Mouse (Mus musculus): ENCODE data around the gene Fyb. TPM values are rescaled to one million over a fixed set of nuclear protein-coding genes. Genes with fewer than 3 reads are reported as not detected.

The Fyb gene
- polyA plus RNA-seq (2014; fragmentation: Nextera tagmentation; extraction: Ambion mirVana): 3.9 and 4.7 TPM in 2 replicates

DNA sequence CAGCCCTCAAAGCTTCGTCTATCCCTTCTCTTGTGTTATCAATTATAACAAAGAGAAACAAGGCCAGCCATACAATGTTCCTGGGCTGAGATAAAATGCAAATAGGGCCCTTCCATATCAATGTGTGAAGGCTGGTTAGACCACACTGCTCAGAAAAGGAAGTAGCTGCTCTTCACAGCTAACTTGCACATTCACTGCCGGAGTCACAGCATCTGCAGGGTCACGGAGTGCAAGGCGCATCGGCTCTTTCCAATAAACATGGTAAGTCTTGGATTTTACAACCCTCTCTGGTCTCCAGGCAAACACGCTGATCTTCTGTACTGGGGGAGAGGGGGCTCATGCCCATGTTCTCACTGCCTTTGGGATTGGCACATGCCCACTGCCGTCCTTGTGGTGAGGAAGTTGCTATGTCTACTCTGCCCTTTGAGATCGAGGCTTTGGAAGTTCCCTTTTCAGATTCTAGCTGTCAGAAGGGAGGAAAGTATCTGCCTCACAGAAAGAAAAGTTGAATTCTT lies at the start of gene Fyb:
Gene Fyb (plus strand): TSS at position 201 of the 515 bp plus-strand sequence.
- H3K27ac ChIP-seq (replicated peaks in 1 of 2; ENCODE audit: control insufficient read depth in 1 of 2, insufficient read depth in 1 of 2, low read depth in 2 of 2, low read length in 2 of 2): no peak within 1 kb of the TSS
- no peak within 1 kb of the TSS for H3K4me3 ChIP-seq (ENCODE audit: control insufficient read depth in 1 of 2, insufficient read depth in 1 of 2, low read depth in 1 of 2, low read length in 2 of 2)
- no peaks in the 10 kb centered on the region for H3K9me3 ChIP-seq (ENCODE audit: control insufficient read depth, low read length)
- H3K36me3 ChIP-seq (ENCODE audit: control insufficient read depth, insufficient read depth, low read length): no peaks in the 10 kb centered on the region
- no peak within 1 kb of the TSS for H3K4me2 ChIP-seq (ENCODE audit: low read length)
- no peaks in the 10 kb centered on the region for H3K27me3 ChIP-seq (ENCODE audit: control insufficient read depth, insufficient read depth, low read length)
- ATAC-seq (ENCODE audit: insufficient number of reproducible peaks, insufficient read depth, low FRiP score, low read depth): no peak
- no peak within 1 kb of the TSS for H3K9ac ChIP-seq (ENCODE audit: low read length)
- no peaks in the 10 kb centered on the region for H3K4me1 ChIP-seq (ENCODE audit: control insufficient read depth in 2 of 2, insufficient read depth in 2 of 2, low read length in 2 of 2)
- 75% methylated on average over 8 of the region's 8 CpGs for WGBS

DNA sequence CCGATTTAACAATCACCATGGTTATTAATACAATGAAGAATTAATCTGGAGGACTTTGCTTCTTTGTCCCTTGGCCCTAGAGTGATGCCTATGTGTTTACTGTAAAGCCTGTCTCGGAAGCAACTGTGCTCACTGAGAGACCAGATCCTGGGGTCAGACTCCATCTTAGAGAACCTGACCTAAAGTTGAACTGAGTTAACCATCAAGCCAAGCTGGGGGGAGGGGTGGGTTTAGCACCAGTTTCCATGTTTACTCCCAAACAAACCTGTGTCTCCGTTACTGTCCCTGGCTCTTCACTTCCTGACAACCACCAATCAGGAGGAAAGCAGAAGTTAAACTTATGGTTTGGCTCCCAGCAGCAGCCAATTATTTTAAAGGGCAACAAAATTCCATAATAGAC lies 39.1 kb upstream of the Fyb start:
- no peaks in the 10 kb centered on the region for H3K9me3 ChIP-seq (ENCODE audit: control insufficient read depth, low read length)
- H3K36me3 ChIP-seq (ENCODE audit: control insufficient read depth, insufficient read depth, low read length): no peaks in the 10 kb centered on the region
- H3K4me3 ChIP-seq (ENCODE audit: control insufficient read depth in 1 of 2, insufficient read depth in 1 of 2, low read depth in 1 of 2, low read length in 2 of 2): no peak overlapping the region
- 62% methylated on average over 3 of the region's 3 CpGs for WGBS
- H3K9ac ChIP-seq (ENCODE audit: low read length): no peak overlapping the region
- no peaks in the 10 kb centered on the region for H3K4me1 ChIP-seq (ENCODE audit: control insufficient read depth in 2 of 2, insufficient read depth in 2 of 2, low read length in 2 of 2)
- no peak overlapping the region for H3K4me2 ChIP-seq (ENCODE audit: low read length)
- H3K27ac ChIP-seq (replicated peaks in 1 of 2; ENCODE audit: control insufficient read depth in 1 of 2, insufficient read depth in 1 of 2, low read depth in 2 of 2, low read length in 2 of 2): no peak overlapping the region
- ATAC-seq (ENCODE audit: insufficient number of reproducible peaks, insufficient read depth, low FRiP score, low read depth): no peak
- no peaks in the 10 kb centered on the region for H3K27me3 ChIP-seq (ENCODE audit: control insufficient read depth, insufficient read depth, low read length)

DNA sequence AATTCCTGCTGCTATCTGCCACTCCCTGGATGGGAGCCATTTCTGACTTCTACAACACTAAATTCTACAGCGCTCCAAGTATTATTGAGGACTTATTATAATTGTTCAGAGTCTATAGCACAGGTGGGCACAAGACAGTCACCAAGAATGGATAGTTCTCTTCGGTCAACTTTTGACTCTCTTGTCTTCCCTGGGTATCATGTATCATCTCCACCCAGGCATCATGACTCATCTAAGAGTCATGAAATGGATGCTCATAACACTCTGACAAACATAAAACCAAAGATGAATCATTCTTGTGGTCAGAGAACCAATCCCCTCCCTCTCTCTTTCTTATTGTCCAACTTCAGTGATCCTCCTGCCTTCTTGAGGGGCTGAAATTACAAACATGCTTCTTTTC lies 30.3 kb upstream of the Fyb start:
- no peak overlapping the region for H3K9ac ChIP-seq (ENCODE audit: low read length)
- H3K4me3 ChIP-seq (ENCODE audit: control insufficient read depth in 1 of 2, insufficient read depth in 1 of 2, low read depth in 1 of 2, low read length in 2 of 2): no peak overlapping the region
- no peaks in the 10 kb centered on the region for H3K4me1 ChIP-seq (ENCODE audit: control insufficient read depth in 2 of 2, insufficient read depth in 2 of 2, low read length in 2 of 2)
- H3K4me2 ChIP-seq (ENCODE audit: low read length): no peak overlapping the region
- 81% methylated on average over 2 of the region's 2 CpGs for WGBS
- H3K27me3 ChIP-seq (ENCODE audit: control insufficient read depth, insufficient read depth, low read length): no peaks in the 10 kb centered on the region
- no peak for ATAC-seq (ENCODE audit: insufficient number of reproducible peaks, insufficient read depth, low FRiP score, low read depth)
- no peaks in the 10 kb centered on the region for H3K9me3 ChIP-seq (ENCODE audit: control insufficient read depth, low read length)
- no peak overlapping the region for H3K27ac ChIP-seq (replicated peaks in 1 of 2; ENCODE audit: control insufficient read depth in 1 of 2, insufficient read depth in 1 of 2, low read depth in 2 of 2, low read length in 2 of 2)
- no peaks in the 10 kb centered on the region for H3K36me3 ChIP-seq (ENCODE audit: control insufficient read depth, insufficient read depth, low read length)

DNA sequence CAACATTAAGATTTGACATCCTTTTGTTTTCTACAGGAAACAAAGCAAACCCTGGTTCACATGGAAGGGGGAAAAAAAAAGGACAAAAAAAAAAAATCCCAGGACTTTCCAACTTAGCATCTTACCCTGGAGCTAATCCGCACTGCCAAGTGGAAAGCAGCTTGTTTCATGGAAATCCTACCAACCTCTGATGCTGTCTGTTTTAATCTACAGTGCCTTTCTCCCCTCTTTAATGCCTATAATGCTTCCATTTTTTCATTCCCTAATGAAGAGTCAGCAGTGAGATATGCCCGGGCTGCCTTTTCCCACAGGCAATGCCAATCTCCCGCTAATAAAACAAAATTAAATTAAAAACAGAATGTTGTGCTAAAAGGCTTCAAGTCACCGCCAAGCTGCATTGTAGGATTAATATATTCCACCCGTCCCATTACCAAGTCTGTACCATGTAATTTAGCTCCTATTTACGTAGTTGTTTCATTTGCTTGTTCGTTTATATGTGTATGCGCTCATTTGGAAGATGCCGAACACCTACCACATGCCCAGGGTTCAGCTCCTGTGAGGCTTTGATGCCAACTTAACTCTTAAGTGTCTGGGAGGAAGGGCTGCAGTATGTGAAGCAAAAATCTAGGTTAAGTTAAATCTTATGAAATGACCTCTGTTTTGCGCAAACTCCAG lies 24.1 kb upstream of the Fyb start:
- H3K4me1 ChIP-seq (ENCODE audit: control insufficient read depth in 2 of 2, insufficient read depth in 2 of 2, low read length in 2 of 2): no peaks in the 10 kb centered on the region
- H3K36me3 ChIP-seq (ENCODE audit: control insufficient read depth, insufficient read depth, low read length): no peaks in the 10 kb centered on the region
- no peak overlapping the region for H3K4me2 ChIP-seq (ENCODE audit: low read length)
- no peak overlapping the region for H3K27ac ChIP-seq (replicated peaks in 1 of 2; ENCODE audit: control insufficient read depth in 1 of 2, insufficient read depth in 1 of 2, low read depth in 2 of 2, low read length in 2 of 2)
- 82% methylated on average over 10 of the region's 10 CpGs for WGBS
- H3K9me3 ChIP-seq (ENCODE audit: control insufficient read depth, low read length): no peaks in the 10 kb centered on the region
- no peaks in the 10 kb centered on the region for H3K27me3 ChIP-seq (ENCODE audit: control insufficient read depth, insufficient read depth, low read length)
- no peak overlapping the region for H3K4me3 ChIP-seq (ENCODE audit: control insufficient read depth in 1 of 2, insufficient read depth in 1 of 2, low read depth in 1 of 2, low read length in 2 of 2)
- H3K9ac ChIP-seq (ENCODE audit: low read length): no peak overlapping the region
- ATAC-seq (ENCODE audit: insufficient number of reproducible peaks, insufficient read depth, low FRiP score, low read depth): no peak

DNA sequence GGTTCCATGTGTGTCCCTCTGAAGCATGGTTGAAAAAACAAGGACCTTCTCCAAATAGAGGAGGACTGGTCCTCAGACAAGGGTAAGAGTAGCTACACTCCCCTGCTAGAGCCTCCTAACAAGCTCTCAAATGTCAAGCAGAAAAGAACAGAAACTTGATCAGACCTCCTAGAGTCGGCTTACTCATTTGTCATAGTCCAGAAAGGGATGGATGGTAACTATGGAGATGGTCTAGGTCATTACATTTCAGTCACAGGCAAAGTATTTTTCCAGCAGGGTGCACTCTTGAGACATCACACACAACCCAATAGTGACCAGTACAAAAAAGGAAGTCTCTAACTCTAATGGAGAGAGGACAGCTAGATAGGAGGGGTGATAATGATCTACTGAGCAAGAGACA lies 21.9 kb upstream of the Fyb start:
- ATAC-seq (ENCODE audit: insufficient number of reproducible peaks, insufficient read depth, low FRiP score, low read depth): no peak

DNA sequence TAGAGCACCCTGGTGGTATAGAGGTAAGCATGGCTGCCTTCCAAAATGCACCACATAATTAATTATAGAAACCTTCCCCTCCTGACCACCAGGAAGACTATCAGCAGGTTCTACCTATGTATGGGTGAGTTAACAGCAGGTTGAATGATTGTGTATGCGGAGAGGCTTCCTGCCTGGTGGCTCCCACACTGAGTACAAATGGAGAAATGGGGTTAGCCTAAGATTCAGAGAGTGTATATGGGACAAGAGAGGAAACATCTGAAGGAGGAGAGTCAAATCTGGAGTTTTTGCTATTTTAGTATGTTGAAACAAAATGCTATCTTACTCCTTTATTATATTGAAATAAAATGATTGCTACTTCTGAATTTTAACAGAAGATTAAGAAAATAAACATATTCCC lies 5.1 kb upstream of the Fyb start:
- no peaks in the 10 kb centered on the region for H3K36me3 ChIP-seq (ENCODE audit: control insufficient read depth, insufficient read depth, low read length)
- WGBS: 94% methylated on average over 1 of the region's 1 CpGs
- ATAC-seq (ENCODE audit: insufficient number of reproducible peaks, insufficient read depth, low FRiP score, low read depth): no peak
- H3K9ac ChIP-seq (ENCODE audit: low read length): no peak overlapping the region
- no peaks in the 10 kb centered on the region for H3K9me3 ChIP-seq (ENCODE audit: control insufficient read depth, low read length)
- H3K4me1 ChIP-seq (ENCODE audit: control insufficient read depth in 2 of 2, insufficient read depth in 2 of 2, low read length in 2 of 2): no peaks in the 10 kb centered on the region
- no peak overlapping the region for H3K4me3 ChIP-seq (ENCODE audit: control insufficient read depth in 1 of 2, insufficient read depth in 1 of 2, low read depth in 1 of 2, low read length in 2 of 2)
- no peak overlapping the region for H3K4me2 ChIP-seq (ENCODE audit: low read length)
- H3K27ac ChIP-seq (replicated peaks in 1 of 2; ENCODE audit: control insufficient read depth in 1 of 2, insufficient read depth in 1 of 2, low read depth in 2 of 2, low read length in 2 of 2): no peak overlapping the region
- H3K27me3 ChIP-seq (ENCODE audit: control insufficient read depth, insufficient read depth, low read length): no peaks in the 10 kb centered on the region

More for the DNA sequence above, 21.9 kb upstream of the Fyb start:
- H3K27ac ChIP-seq (replicated peaks in 1 of 2; ENCODE audit: control insufficient read depth in 1 of 2, insufficient read depth in 1 of 2, low read depth in 2 of 2, low read length in 2 of 2): no peak overlapping the region
- WGBS: 55% methylated on average over 1 of the region's 1 CpGs
- no peak overlapping the region for H3K4me2 ChIP-seq (ENCODE audit: low read length)
- H3K4me3 ChIP-seq (ENCODE audit: control insufficient read depth in 1 of 2, insufficient read depth in 1 of 2, low read depth in 1 of 2, low read length in 2 of 2): no peak overlapping the region
- H3K4me1 ChIP-seq (ENCODE audit: control insufficient read depth in 2 of 2, insufficient read depth in 2 of 2, low read length in 2 of 2): no peaks in the 10 kb centered on the region
- H3K36me3 ChIP-seq (ENCODE audit: control insufficient read depth, insufficient read depth, low read length): no peaks in the 10 kb centered on the region
- H3K9ac ChIP-seq (ENCODE audit: low read length): no peak overlapping the region
- no peaks in the 10 kb centered on the region for H3K9me3 ChIP-seq (ENCODE audit: control insufficient read depth, low read length)
- no peaks in the 10 kb centered on the region for H3K27me3 ChIP-seq (ENCODE audit: control insufficient read depth, insufficient read depth, low read length)

DNA sequence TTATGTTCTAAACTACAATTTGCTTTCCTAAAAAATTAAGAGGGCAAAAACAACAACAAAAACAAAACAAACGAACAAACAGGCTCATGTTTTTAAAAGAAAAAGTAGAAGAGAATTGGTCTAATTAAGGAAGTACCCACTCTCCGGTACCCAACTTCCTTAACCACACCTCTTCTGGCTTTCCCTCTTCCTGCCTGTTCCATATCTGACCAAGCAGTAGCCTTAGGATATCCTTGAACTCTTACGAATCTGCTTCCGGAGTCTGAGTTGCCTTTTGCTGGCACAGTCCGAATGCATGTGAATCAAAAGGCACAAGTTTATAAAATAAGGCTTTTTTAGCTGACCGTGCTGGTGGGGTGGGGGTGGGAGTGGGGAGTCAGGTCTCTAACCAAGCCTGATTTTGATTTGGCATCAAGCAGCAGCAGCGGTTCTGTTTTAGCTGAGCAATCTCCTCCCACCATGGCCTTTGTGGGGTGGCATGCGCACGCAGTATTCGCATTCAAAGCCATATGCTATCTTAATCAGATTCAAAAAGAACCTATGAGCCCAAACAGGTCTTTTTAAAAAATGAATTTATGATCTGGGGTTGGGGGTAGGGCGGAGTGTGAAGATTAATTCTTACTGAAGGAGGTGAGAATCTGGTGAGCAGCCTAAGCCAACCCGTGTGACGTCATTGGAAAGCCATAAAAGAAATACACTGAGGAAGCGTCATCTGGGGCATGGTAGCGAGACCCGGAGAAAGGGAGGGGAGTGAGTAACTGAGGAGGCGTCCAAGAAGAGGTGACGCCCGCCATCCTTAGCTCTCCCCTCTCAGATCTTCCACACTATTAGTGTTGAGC lies 3.0 kb upstream of the Fyb start:
- no peaks in the 10 kb centered on the region for H3K4me1 ChIP-seq (ENCODE audit: control insufficient read depth in 2 of 2, insufficient read depth in 2 of 2, low read length in 2 of 2)
- no peaks in the 10 kb centered on the region for H3K27me3 ChIP-seq (ENCODE audit: control insufficient read depth, insufficient read depth, low read length)
- 81% methylated on average over 19 of the region's 19 CpGs for WGBS
- no peaks in the 10 kb centered on the region for H3K36me3 ChIP-seq (ENCODE audit: control insufficient read depth, insufficient read depth, low read length)
- no peak overlapping the region for H3K27ac ChIP-seq (replicated peaks in 1 of 2; ENCODE audit: control insufficient read depth in 1 of 2, insufficient read depth in 1 of 2, low read depth in 2 of 2, low read length in 2 of 2)
- no peak for ATAC-seq (ENCODE audit: insufficient number of reproducible peaks, insufficient read depth, low FRiP score, low read depth)
- no peak overlapping the region for H3K4me3 ChIP-seq (ENCODE audit: control insufficient read depth in 1 of 2, insufficient read depth in 1 of 2, low read depth in 1 of 2, low read length in 2 of 2)
- H3K9me3 ChIP-seq (ENCODE audit: control insufficient read depth, low read length): no peaks in the 10 kb centered on the region
- no peak overlapping the region for H3K4me2 ChIP-seq (ENCODE audit: low read length)
- no peak overlapping the region for H3K9ac ChIP-seq (ENCODE audit: low read length)

All from heart, embryonic 14.5 days (tissue).